Mouse (Mus musculus) ovary, postnatal 10 days (tissue): ENCODE measurements around the gene Kcnj1.

Experiments
- DNase-seq: peaks from one replicate; pipeline ENCODE4 v3.0.0; 2022; ENCODE audit warnings: low spot score

The Kcnj1 gene

DNA sequence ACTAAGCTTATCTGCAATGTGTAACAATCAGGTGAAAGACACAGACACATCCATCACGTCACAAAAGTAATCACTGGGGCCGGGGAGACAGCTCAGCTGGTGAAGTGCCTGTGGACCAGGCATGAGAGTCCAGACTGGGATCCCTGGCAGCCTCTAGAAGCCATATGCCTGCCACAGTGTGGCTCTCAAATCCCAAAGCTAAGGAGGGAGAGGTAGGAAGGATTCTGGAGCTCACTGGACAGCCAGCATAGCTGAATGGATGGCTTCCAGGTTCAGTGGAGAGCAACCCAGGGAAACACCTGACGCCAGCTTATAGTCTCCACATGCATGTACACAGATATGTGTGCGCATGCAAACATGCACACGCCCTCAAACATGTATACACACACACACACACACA, 76.5 kb downstream of the Kcnj1 start:
- no peak for DNase-seq
